Mouse (Mus musculus) midbrain, embryonic 12.5 days (tissue): ENCODE measurements around the gene Slc2a9. TPM values are rescaled to one million over a fixed set of nuclear protein-coding genes. Genes with fewer than 3 reads are reported as not detected.
"Not testable (repeated sequence)": the region's sequence is repeated elsewhere in the genome, so short reads cannot be mapped to it uniquely, and the experiment has no call there.

Experiments
- ATAC-seq: fragments of 200-750 bp; cut with Nextera tagmentation; 2 replicates; pipeline ENCODE4 v1.8.0; 2017; ENCODE audit warnings: low read depth, moderate TSS enrichment, moderate library complexity; ENCODE audit not compliant: low FRiP score
- H3K27ac ChIP-seq: fragments of 300-500 bp; sonication (generic); replicated peaks from 2 replicates; pipeline ENCODE4 v1.5.1; 2016; ENCODE audit warnings: mild to moderate bottlenecking
- H3K27me3 ChIP-seq: fragments of 300-500 bp; sonication (generic); 2 replicates; pipeline ENCODE4 v1.6.1; 2016; ENCODE audit warnings: mild to moderate bottlenecking
- H3K36me3 ChIP-seq: fragments of 300-500 bp; sonication (generic); 2 replicates; pipeline ENCODE4 v1.6.1; 2016
- H3K4me1 ChIP-seq: fragments of 300-500 bp; sonication (generic); 2 replicates; pipeline ENCODE4 v1.6.1; 2016
- H3K4me2 ChIP-seq: fragments of 300-500 bp; sonication (generic); replicated peaks from 2 replicates; pipeline ENCODE4 v1.6.1; 2016; ENCODE audit warnings: mild to moderate bottlenecking, moderate library complexity
- H3K4me3 ChIP-seq: fragments of 300-500 bp; sonication (generic); 2 replicates; pipeline ENCODE4 v1.5.1; 2016; ENCODE audit warnings: mild to moderate bottlenecking
- H3K9ac ChIP-seq: fragments of 300-500 bp; sonication (generic); replicated peaks from 2 replicates; pipeline ENCODE4 v1.6.1; 2016; ENCODE audit warnings: mild to moderate bottlenecking, moderate library complexity
- H3K9me3 ChIP-seq: fragments of 300-500 bp; sonication (generic); 2 replicates; pipeline ENCODE4 v1.6.1; 2016; ENCODE audit warnings: mild to moderate bottlenecking
- WGBS: fragments of 180-500 bp; shearing (Covaris S2); methylation state at CpG from one replicate; pipeline ENCODE4 v1.1.7; 2016; 5-methylcytosine and 5-hydroxymethylcytosine counted together
- polyA plus RNA-seq: library from polyadenylated mRNA; unstranded; fragments of >200 nt; fragmentation: Nextera tagmentation; extraction: Ambion mirVana; gene quantifications from 2 replicates; pipeline ENCODE4 v1.2.1, GENCODE M21; 2016

Gene Slc2a9
- polyA plus RNA-seq, 1 experiment from 2014 or later = 0.26 TPM

GRCm38 (mm10) chr5:38479908-38480725 is 22.8 kb downstream of the Slc2a9 start:
- Histone ChIP-seq H3K9me3 (no peaks in the 10 kb centered on the region), H3K27me3 (peaks cover 16% of the 10 kb centered on the region), H3K4me2 (peak overlapping the region; percentile 42), H3K27ac (no peak overlapping the region), H3K4me3 (peak overlapping the region; percentile 21), H3K9ac (peak overlapping the region; percentile 24; the same call in 1 of the 2 replicates), H3K36me3 (no peaks in the 10 kb centered on the region), H3K4me1 (peaks cover 15% of the 10 kb centered on the region)
- WGBS = 24% methylated on average over 22 of the region's 22 CpGs
- ATAC-seq = peak; percentile 64

DNA sequence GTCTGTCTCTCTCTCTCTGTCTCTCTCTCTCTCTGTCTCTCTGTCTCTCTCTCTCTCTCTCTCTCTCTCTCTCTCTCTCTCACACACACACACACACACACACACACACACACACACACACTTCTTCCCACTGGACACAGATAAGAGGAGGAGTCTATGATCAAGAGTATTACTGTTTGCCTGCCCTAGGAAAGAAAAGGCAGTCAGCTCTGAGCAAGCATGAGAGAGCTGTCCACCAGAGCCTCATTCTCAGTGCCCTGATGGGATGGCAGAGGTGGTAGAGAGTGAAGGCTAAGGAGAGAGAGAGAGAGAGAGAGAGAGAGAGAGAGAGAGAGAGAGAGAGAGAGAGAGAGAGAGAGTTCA is 23.4 kb downstream of the Slc2a9 start:
- not testable (repeated sequence) for H3K27ac ChIP-seq, H3K36me3 ChIP-seq, H3K9ac ChIP-seq, H3K9me3 ChIP-seq, ATAC-seq
- Histone ChIP-seq H3K4me2 (peak overlapping the region; percentile 42), H3K4me1 (peaks cover 15% of the 10 kb centered on the region), H3K27me3 (peaks cover 16% of the 10 kb centered on the region), H3K4me3 (peak overlapping the region; percentile 21; the same call in 1 of the 2 replicates)

GRCm38 (mm10) chr5:38479027-38479426 is 23.9 kb downstream of the Slc2a9 start:
- H3K27ac ChIP-seq = no peak overlapping the region
- H3K9me3 ChIP-seq = no peaks in the 10 kb centered on the region
- H3K4me1 ChIP-seq = peaks cover 15% of the 10 kb centered on the region
- peaks cover 16% of the 10 kb centered on the region for H3K27me3 ChIP-seq
- H3K36me3 ChIP-seq = no peaks in the 10 kb centered on the region
- H3K9ac ChIP-seq = no peak overlapping the region
- no peak for ATAC-seq
- 38% methylated on average over 4 of the region's 4 CpGs for WGBS
- H3K4me3 ChIP-seq = no peak overlapping the region
- no peak overlapping the region for H3K4me2 ChIP-seq

- WGBS = 89% methylated on average over 7 of the region's 7 CpGs
- no peak for ATAC-seq
- no peak overlapping the region for H3K4me3 ChIP-seq
- H3K36me3 ChIP-seq = no peaks in the 10 kb centered on the region
- H3K9me3 ChIP-seq = no peaks in the 10 kb centered on the region
- H3K27me3 ChIP-seq = peaks cover 16% of the 10 kb centered on the region
- H3K4me2 ChIP-seq = no peak overlapping the region
- H3K27ac ChIP-seq = no peak overlapping the region
- peaks cover 15% of the 10 kb centered on the region for H3K4me1 ChIP-seq
- no peak overlapping the region for H3K9ac ChIP-seq
These were observed 25.1 kb downstream of the Slc2a9 start for GRCm38 (mm10) chr5:38477731-38478445.

DNA sequence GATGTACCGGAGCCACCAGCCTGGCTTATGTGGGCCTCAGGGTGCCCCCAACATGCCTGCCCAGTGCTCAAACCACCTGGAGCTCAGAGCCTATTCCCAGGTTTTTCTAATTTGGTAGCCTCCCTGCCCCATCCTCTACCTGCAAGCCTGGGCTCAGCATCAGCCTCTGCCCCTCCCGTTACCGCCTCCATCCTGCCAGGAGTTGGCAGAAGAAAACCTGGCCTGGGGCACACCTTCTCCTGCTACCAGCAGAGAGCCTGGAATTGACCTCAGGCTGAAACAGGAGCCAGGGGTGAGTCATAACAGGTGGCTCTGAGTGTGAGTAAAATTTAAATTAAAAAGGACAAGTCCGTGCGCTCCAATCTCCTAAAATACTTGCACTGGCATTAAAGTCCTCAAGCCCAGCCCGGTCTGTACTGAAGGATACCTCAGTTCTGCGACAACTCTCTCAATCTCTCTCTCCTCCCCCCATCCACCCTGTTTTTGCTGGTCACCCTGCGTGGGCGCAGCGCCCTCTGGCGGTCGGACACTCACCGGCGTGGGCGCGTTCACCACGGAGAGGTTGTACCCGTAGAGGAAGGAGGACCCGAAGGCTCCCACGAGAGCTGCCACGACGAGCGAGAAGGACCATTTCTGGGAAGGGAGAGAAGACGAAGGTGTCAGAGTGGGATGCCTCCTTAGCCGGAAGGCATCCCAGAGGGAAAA is 25.9 kb downstream of the Slc2a9 start:
- Histone ChIP-seq H3K4me1 (peaks cover 15% of the 10 kb centered on the region), H3K9ac (no peak overlapping the region), H3K27me3 (peaks cover 11% of the 10 kb centered on the region), H3K27ac (no peak overlapping the region), H3K9me3 (no peaks in the 10 kb centered on the region), H3K4me3 (no peak overlapping the region), H3K36me3 (no peaks in the 10 kb centered on the region), H3K4me2 (no peak overlapping the region)
- WGBS = 79% methylated on average over 25 of the region's 25 CpGs
- no peak for ATAC-seq

DNA sequence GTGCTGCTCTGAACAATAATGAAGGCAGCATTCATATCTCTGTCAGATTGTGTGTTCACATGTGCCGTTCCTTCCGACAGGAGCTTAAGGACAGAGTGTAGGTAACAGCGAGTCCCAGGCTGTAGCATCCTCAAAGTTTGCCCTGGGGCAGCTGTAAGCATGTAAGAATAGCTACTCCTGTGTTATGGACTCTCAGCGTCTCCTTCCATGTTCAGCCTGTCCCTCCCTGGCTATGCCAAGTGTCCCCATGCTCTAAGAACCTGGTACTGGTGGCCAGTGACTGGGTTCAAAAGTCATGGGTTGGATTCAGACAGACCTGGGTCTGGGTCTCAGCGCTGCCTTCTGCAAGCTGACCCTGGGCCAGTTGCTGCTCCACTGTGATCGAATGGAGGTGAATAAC is 32.1 kb downstream of the Slc2a9 start:
- no peaks in the 10 kb centered on the region for H3K36me3 ChIP-seq
- WGBS = 85% methylated on average over 6 of the region's 6 CpGs
- no peaks in the 10 kb centered on the region for H3K4me1 ChIP-seq
- no peak overlapping the region for H3K27ac ChIP-seq
- no peak for ATAC-seq
- H3K9me3 ChIP-seq = no peaks in the 10 kb centered on the region
- no peak overlapping the region for H3K4me2 ChIP-seq
- no peak overlapping the region for H3K9ac ChIP-seq
- peaks cover 8% of the 10 kb centered on the region; the same call in 1 of the 2 replicates for H3K27me3 ChIP-seq
- H3K4me3 ChIP-seq = no peak overlapping the region

GRCm38 (mm10) chr5:38469891-38470578 is 32.9 kb downstream of the Slc2a9 start:
- Histone ChIP-seq H3K9me3 (no peaks in the 10 kb centered on the region), H3K4me1 (no peaks in the 10 kb centered on the region), H3K9ac (no peak overlapping the region), H3K27me3 (peaks cover 8% of the 10 kb centered on the region; the same call in 1 of the 2 replicates), H3K36me3 (no peaks in the 10 kb centered on the region), H3K27ac (no peak overlapping the region), H3K4me2 (no peak overlapping the region), H3K4me3 (no peak overlapping the region)
- ATAC-seq = peak; percentile 79
- 23% methylated on average over 5 of the region's 5 CpGs for WGBS

- WGBS = 71% methylated on average over 5 of the region's 5 CpGs
- Histone ChIP-seq H3K4me3 (no peak overlapping the region), H3K9me3 (no peaks in the 10 kb centered on the region), H3K27me3 (peaks cover 8% of the 10 kb centered on the region; the same call in 1 of the 2 replicates), H3K9ac (no peak overlapping the region), H3K4me1 (no peaks in the 10 kb centered on the region), H3K27ac (no peak overlapping the region), H3K36me3 (no peaks in the 10 kb centered on the region), H3K4me2 (no peak overlapping the region)
- ATAC-seq = no peak
These were observed 36.3 kb downstream of the Slc2a9 start for GRCm38 (mm10) chr5:38466569-38467110.

DNA sequence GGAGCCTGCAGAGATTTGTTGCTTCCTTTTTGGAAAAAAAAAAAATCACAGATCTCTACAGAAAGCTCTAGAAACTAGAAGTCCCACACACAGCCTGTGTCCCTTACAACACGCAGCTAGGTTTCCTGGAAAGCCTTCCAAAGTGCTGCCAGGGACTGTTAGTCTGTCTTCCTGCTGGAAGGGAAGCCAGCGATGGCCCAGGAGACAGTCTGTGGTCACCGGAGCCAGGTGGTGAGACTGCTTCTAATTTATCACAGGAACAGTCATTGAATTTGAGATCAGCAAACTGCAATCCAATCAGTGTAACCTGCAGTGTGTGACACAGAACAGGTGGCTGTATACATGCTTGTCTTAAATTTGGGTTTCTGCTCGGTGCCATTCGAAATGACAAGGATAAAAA is 41.7 kb downstream of the Slc2a9 start:
- Histone ChIP-seq H3K4me2 (no peak overlapping the region), H3K36me3 (no peaks in the 10 kb centered on the region), H3K27ac (no peak overlapping the region), H3K4me1 (no peaks in the 10 kb centered on the region), H3K9me3 (no peaks in the 10 kb centered on the region), H3K9ac (no peak overlapping the region), H3K27me3 (no peaks in the 10 kb centered on the region), H3K4me3 (no peak overlapping the region)
- ATAC-seq = no peak
- WGBS = 92% methylated on average over 5 of the region's 5 CpGs

DNA sequence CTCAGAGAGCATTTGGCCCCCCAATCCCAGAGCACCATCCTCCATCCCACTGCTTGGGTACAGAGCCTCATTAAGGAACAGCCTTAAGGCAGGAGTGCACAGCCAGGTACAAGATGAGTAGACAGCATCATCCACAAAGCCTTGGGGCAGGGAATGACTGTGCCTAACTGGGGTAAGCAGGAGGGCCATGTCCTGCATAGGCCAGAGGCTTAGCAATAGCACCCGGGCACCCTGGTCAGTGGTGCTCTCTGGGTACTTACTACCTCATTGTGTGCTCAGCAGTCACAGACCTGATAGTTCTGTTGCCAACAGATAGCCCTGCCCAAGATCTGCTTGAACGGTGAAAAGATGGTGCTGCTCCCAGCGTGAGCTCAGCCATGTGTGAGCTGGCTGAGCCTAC is 52.0 kb downstream of the Slc2a9 start:
- no peaks in the 10 kb centered on the region for H3K9me3 ChIP-seq
- H3K27ac ChIP-seq = no peak overlapping the region
- no peak overlapping the region for H3K9ac ChIP-seq
- 91% methylated on average over 3 of the region's 3 CpGs for WGBS
- H3K4me3 ChIP-seq = no peak overlapping the region
- H3K27me3 ChIP-seq = no peaks in the 10 kb centered on the region
- H3K4me1 ChIP-seq = no peaks in the 10 kb centered on the region
- no peak for ATAC-seq
- no peaks in the 10 kb centered on the region for H3K36me3 ChIP-seq
- H3K4me2 ChIP-seq = no peak overlapping the region

DNA sequence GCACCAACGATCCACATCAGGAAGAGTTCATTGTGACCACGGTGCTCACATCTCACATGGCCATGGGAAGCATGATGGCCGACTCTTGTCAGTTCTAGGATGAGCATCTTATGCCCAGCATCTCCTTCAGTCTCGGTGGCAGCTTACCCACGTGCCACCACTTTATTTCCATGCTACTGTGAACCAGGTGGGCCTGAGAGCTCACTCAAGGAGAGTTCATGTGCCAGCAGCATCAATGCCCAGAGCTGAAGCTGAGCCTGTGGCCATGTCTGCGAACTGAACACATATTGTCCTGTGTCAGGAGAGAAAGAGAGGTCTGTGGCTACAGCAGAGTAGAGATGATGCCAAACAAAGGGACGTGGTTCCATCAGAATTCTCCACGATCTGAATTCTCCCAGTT is 53.3 kb downstream of the Slc2a9 start:
- no peak overlapping the region for H3K9ac ChIP-seq
- no peak overlapping the region for H3K27ac ChIP-seq
- H3K27me3 ChIP-seq = no peaks in the 10 kb centered on the region
- H3K4me2 ChIP-seq = no peak overlapping the region
- no peaks in the 10 kb centered on the region for H3K4me1 ChIP-seq
- no peaks in the 10 kb centered on the region for H3K9me3 ChIP-seq
- no peak for ATAC-seq
- WGBS = 84% methylated on average over 7 of the region's 8 CpGs
- H3K4me3 ChIP-seq = no peak overlapping the region
- H3K36me3 ChIP-seq = no peaks in the 10 kb centered on the region
